Comparison of ENCODE assay signal across 16 mouse cellular contexts in the genomic region with DNA sequence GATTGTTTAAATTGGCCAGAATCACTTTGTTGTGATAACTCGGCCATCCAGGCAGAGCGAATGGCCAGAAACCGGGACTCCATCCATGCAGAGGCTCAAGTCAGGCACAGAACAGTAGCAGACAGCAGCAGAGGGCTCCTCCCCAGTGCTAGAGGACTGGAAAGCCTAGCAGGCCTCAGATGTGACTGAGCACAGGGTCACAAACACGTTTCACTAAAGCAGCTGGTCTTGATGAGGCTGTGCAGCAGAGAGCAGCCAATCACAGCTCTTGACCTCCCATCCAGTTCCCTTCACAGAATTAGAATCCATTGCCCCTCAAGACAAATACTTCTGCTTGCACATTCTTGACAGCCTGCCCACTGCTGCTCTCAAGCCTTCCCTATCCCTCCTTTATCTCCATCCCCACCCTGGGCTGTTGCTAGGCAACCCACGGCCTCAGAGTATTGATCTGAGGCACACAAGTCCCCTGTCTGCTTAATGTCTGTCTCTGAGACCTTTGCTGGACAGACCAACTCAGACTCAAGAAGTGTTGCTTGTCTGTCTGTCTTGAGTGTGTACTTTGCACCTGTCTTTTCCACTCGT. TPM values are rescaled to one million over a fixed set of nuclear protein-coding genes. Genes with fewer than 3 reads are reported as not detected.
DNase-seq lines count a peak whose midpoint lies in the region; ATAC-seq and TF ChIP-seq lines count a peak whose summit lies in the region.
"Had no signal": no experiment of that assay in that cellular context is flagged by ENCODE, and none has a peak within 500 bp of the region (broad histone marks: within the 10 kb centered on the region; RNA-seq: fewer than 3 reads in every experiment).

No protein-coding gene starts in this region.

- no peak for TF ChIP-seq CTCF in intestine, postnatal 0 days (IDR thresholded peaks at IDR 0.05; ENCODE audit: low read depth)

- H3K9ac ChIP-seq in forebrain, embryonic 16.5 days (replicated peaks; ENCODE audit: low read depth, low read length): no peak overlapping the region
- H3K9ac ChIP-seq in midbrain, embryonic 12.5 days (replicated peaks): no peak overlapping the region
- H3K9ac ChIP-seq in intestine, postnatal 0 days (ENCODE audit: low read depth, low read length): no peak overlapping the region
- H3K9ac ChIP-seq: liver, embryonic 13.5 days had no signal

- peak; percentile 57; the same call in 1 of the 2 replicates for ATAC-seq in forebrain, embryonic 16.5 days
- peak; percentile 84 for ATAC-seq in midbrain, embryonic 12.5 days (ENCODE audit: low FRiP score, low read depth)
- no peak for ATAC-seq in intestine, postnatal 0 days
- ATAC-seq in activated CD4-positive, CD25-positive, alpha-beta regulatory T cell, adult 4 months: no peak
- ATAC-seq: Patski had no signal

- peak; percentile 46 for DNase-seq in right cerebral cortex, postnatal 4 days
- no peak for DNase-seq in right cerebral cortex, postnatal 14 days
- peak; percentile 43 for DNase-seq in retina, postnatal 1 day
- no peak for DNase-seq in ovary, adult 18-20 months (ENCODE audit: low spot score)
- DNase-seq: adrenal gland, postnatal 36 days; cerebellum, adult 8-10 months; heart, adult 18-20 months; heart, postnatal 4 days; liver, embryonic 13.5 days; thymus, postnatal 14 days had no signal

- H3K27me3 ChIP-seq in forebrain, embryonic 16.5 days (replicated peaks; ENCODE audit: control insufficient read depth, insufficient read depth, low read length): no peaks in the 10 kb centered on the region
- peaks cover 25% of the 10 kb centered on the region for H3K27me3 ChIP-seq in midbrain, embryonic 12.5 days
- no peaks in the 10 kb centered on the region for H3K27me3 ChIP-seq in intestine, postnatal 0 days (replicated peaks; ENCODE audit: control insufficient read depth, insufficient read depth, low read length)
- H3K27me3 ChIP-seq: liver, embryonic 13.5 days; Patski had no signal

- no peaks in the 10 kb centered on the region for H3K9me3 ChIP-seq in forebrain, embryonic 16.5 days (ENCODE audit: control insufficient read depth, low read length)
- no peaks in the 10 kb centered on the region for H3K9me3 ChIP-seq in midbrain, embryonic 12.5 days
- H3K9me3 ChIP-seq in intestine, postnatal 0 days (ENCODE audit: control insufficient read depth): no peaks in the 10 kb centered on the region
- H3K9me3 ChIP-seq: liver, embryonic 13.5 days had no signal

- H3K4me3 ChIP-seq in forebrain, embryonic 16.5 days (replicated peaks; ENCODE audit: low read length): no peak overlapping the region
- no peak overlapping the region for H3K4me3 ChIP-seq in midbrain, embryonic 12.5 days
- H3K4me3 ChIP-seq in intestine, postnatal 0 days (ENCODE audit: low read depth, low read length): no peak overlapping the region
- H3K4me3 ChIP-seq: liver, embryonic 13.5 days had no signal

- no peak overlapping the region for H3K4me2 ChIP-seq in forebrain, embryonic 16.5 days (ENCODE audit: low read length)
- H3K4me2 ChIP-seq in midbrain, embryonic 12.5 days (replicated peaks): peak overlapping the region; percentile 20; the same call in 1 of the 2 replicates
- H3K4me2 ChIP-seq in intestine, postnatal 0 days (replicated peaks; ENCODE audit: low read depth): no peak overlapping the region
- H3K4me2 ChIP-seq: liver, embryonic 13.5 days had no signal

- H3K36me3 ChIP-seq in forebrain, embryonic 16.5 days (ENCODE audit: control insufficient read depth, insufficient read depth): no peaks in the 10 kb centered on the region
- H3K36me3 ChIP-seq in midbrain, embryonic 12.5 days: no peaks in the 10 kb centered on the region
- H3K36me3 ChIP-seq in intestine, postnatal 0 days (ENCODE audit: control insufficient read depth, insufficient read depth): no peaks in the 10 kb centered on the region
- H3K36me3 ChIP-seq: liver, embryonic 13.5 days had no signal

- peaks cover 18% of the 10 kb centered on the region for H3K4me1 ChIP-seq in forebrain, embryonic 16.5 days (replicated peaks; ENCODE audit: control insufficient read depth, insufficient read depth, low read length)
- peaks cover 44% of the 10 kb centered on the region for H3K4me1 ChIP-seq in midbrain, embryonic 12.5 days
- H3K4me1 ChIP-seq in intestine, postnatal 0 days (replicated peaks; ENCODE audit: control insufficient read depth, insufficient read depth, low read length): no peaks in the 10 kb centered on the region
- H3K4me1 ChIP-seq: liver, embryonic 13.5 days had no signal

- WGBS in forebrain, embryonic 16.5 days: 29% methylated on average over 6 of the region's 6 CpGs
- WGBS in midbrain, embryonic 12.5 days: 24% methylated on average over 6 of the region's 6 CpGs
- 35% methylated on average over 6 of the region's 6 CpGs for WGBS in intestine, postnatal 0 days

- H3K27ac ChIP-seq in forebrain, embryonic 16.5 days (ENCODE audit: low read length): peak overlapping the region; percentile 34; the same call in 1 of the 2 replicates
- peak overlapping the region; percentile 90 for H3K27ac ChIP-seq in midbrain, embryonic 12.5 days (replicated peaks)
- H3K27ac ChIP-seq in intestine, postnatal 0 days (ENCODE audit: low read depth, low read length): no peak overlapping the region
- H3K27ac ChIP-seq: kidney, postnatal 0 days; liver, embryonic 13.5 days had no signal

RNA-seq across cellular contexts. Expression of a gene that starts 52.4 kb away (rescaled TPM):
- 0.76 and 1.1 TPM in 2 replicates for polyA plus RNA-seq in forebrain, embryonic 16.5 days (2015; fragmentation: Nextera tagmentation; extraction: Ambion mirVana)
- polyA plus RNA-seq in midbrain, embryonic 12.5 days (2016; fragmentation: Nextera tagmentation; extraction: Ambion mirVana): 1.8 and 2.1 TPM in 2 replicates
- 0.08 and 0.09 TPM in 2 replicates for polyA plus RNA-seq in intestine, postnatal 0 days (2015; fragmentation: Nextera tagmentation; extraction: Ambion mirVana)
- not detected for polyA plus RNA-seq in activated CD4-positive, CD25-positive, alpha-beta regulatory T cell, adult 4 months (2017; shearing (Covaris generic))
- polyA plus RNA-seq: Patski had no signal

Comparison
In these comparisons a context has a peak if more than half of its experiments do, and no peak if none do; other contexts are left out.
1. DNase-seq: peak in right cerebral cortex, postnatal 4 days (single experiment) and retina, postnatal 1 day (single experiment); none in right cerebral cortex, postnatal 14 days (single experiment) and ovary, adult 18-20 months (single experiment).
2. ATAC-seq: peak in forebrain, embryonic 16.5 days (single experiment) and midbrain, embryonic 12.5 days (single experiment); none in intestine, postnatal 0 days (single experiment) and activated CD4-positive, CD25-positive, alpha-beta regulatory T cell, adult 4 months (single experiment).